Mouse (Mus musculus) liver, embryonic 14.5 days (tissue): ENCODE results near the gene Smad3.

Experiments used
- CTCF ChIP-seq: IDR thresholded peaks from 2 replicates; pipeline ENCODE4 v1.5.1; 2016; ENCODE audit warnings: antibody characterized with exemption, low read depth, control low read depth
- EP300 ChIP-seq: IDR thresholded peaks from 2 replicates; pipeline ENCODE4 v1.6.1; 2016; ENCODE audit warnings: antibody characterized with exemption, low read depth

GRCm38 (mm10) chr9:63753359-63753758, 4.4 kb downstream of the Smad3 start:
- TF ChIP-seq CTCF (no peak), EP300 (no peak)
